Mouse (Mus musculus): ENCODE results near the gene Tyk2. TPM values are rescaled to one million over a fixed set of nuclear protein-coding genes. Genes with fewer than 3 reads are reported as not detected.
A peak's percentile ranks its signal among the peaks of the same experiment; 100 is the strongest.

Tyk2 gene
- total RNA-seq, 1 experiment, result 16.8 TPM

GRCm38 (mm10) chr9:21125502-21126258 lies 5.4 kb downstream of the Tyk2 start:
- in situ Hi-C loops (cut with MboI; ENCODE audit: low sequenced_read_pairs in 2 of 2, unreplicated experiment in 2 of 2), result no loop called here
- Histone ChIP-seq H3K36me3 (ENCODE audit: control insufficient read depth, insufficient read depth, low read length, poor library complexity, severe bottlenecking) (no peaks in the 10 kb centered on the region; the same call in 1 of the 2 replicates), H3K9ac (ENCODE audit: insufficient read depth, low read depth, low read length, poor library complexity, severe bottlenecking) (no peak overlapping the region), H3K4me1 (ENCODE audit: control insufficient read depth in 2 of 2, insufficient read depth in 2 of 2, low read length in 2 of 2, poor library complexity in 1 of 2) (peaks cover 0 to 2% of the 10 kb centered on the region in 2 experiments; a peak in 2 of 4 replicates), H3K4me3 (ENCODE audit: insufficient read depth in 1 of 2, low read depth in 1 of 2, low read length in 2 of 2, poor library complexity in 1 of 2, severe bottlenecking in 1 of 2) (no peak overlapping the region), H3K27ac (ENCODE audit: insufficient read depth, low read depth, low read length, poor library complexity, severe bottlenecking) (no peak overlapping the region), H3K9me3 (ENCODE audit: control insufficient read depth, insufficient read depth, low read depth, low read length) (no peaks in the 10 kb centered on the region)
- TF ChIP-seq ZC3H11A (IDR thresholded peaks at IDR 0.05; ENCODE audit: borderline replicate concordance, low read depth, low read length), result no peak
- no peak for TF ChIP-seq MAFK (IDR thresholded peaks at IDR 0.05; ENCODE audit: insufficient read depth, low read depth, low read length)
- no peak for TF ChIP-seq ZNF384 (IDR thresholded peaks at IDR 0.05; ENCODE audit: low read depth, low read length)
- TF ChIP-seq CHD2 (IDR thresholded peaks at IDR 0.05; ENCODE audit: low read depth, low read length), result no peak
- no peak for TF ChIP-seq HCFC1 (IDR thresholded peaks at IDR 0.05; ENCODE audit: borderline replicate concordance, insufficient read depth, low read length)
- no peak for DNase-seq (ENCODE audit: low read depth, low spot score)

DNA sequence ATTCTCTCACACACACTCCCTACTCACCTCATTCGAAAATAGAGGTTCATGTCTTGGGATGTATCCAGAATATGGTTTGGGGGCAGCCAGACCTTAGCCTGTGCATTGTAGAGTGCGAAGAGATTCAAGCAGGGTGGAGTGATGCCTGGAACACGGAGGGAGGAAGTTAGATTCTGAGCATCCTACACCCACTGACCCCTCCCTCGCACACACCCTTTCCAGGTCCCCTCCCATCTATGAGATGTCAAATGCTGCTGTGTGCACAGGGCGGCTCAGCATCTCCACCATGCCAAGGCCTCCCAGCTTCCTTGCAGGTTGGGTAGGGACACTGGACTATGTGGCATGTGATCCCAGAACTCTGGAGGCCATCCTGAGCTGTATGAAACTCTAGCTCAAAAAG lies 6.2 kb downstream of the Tyk2 start:
- DNase-seq (ENCODE audit: low read depth, low spot score), result no peak
- Histone ChIP-seq H3K27ac (ENCODE audit: insufficient read depth, low read depth, low read length, poor library complexity, severe bottlenecking) (no peak overlapping the region), H3K36me3 (ENCODE audit: control insufficient read depth, insufficient read depth, low read length, poor library complexity, severe bottlenecking) (peaks cover 5% of the 10 kb centered on the region; the same call in 1 of the 2 replicates), H3K4me1 (ENCODE audit: control insufficient read depth in 2 of 2, insufficient read depth in 2 of 2, low read length in 2 of 2, poor library complexity in 1 of 2) (peaks cover 0 to 2% of the 10 kb centered on the region in 2 experiments; a peak in 2 of 4 replicates), H3K9me3 (ENCODE audit: control insufficient read depth, insufficient read depth, low read depth, low read length) (no peaks in the 10 kb centered on the region), H3K4me3 (ENCODE audit: insufficient read depth in 1 of 2, low read depth in 1 of 2, low read length in 2 of 2, poor library complexity in 1 of 2, severe bottlenecking in 1 of 2) (no peak overlapping the region), H3K9ac (ENCODE audit: insufficient read depth, low read depth, low read length, poor library complexity, severe bottlenecking) (no peak overlapping the region)
- in situ Hi-C loops (cut with MboI; ENCODE audit: low sequenced_read_pairs in 2 of 2, unreplicated experiment in 2 of 2), result no loop called here
- TF ChIP-seq ZNF384 (IDR thresholded peaks at IDR 0.05; ENCODE audit: low read depth, low read length), result no peak
- no peak for TF ChIP-seq CHD2 (IDR thresholded peaks at IDR 0.05; ENCODE audit: low read depth, low read length)
- no peak for TF ChIP-seq MAFK (IDR thresholded peaks at IDR 0.05; ENCODE audit: insufficient read depth, low read depth, low read length)
- no peak for TF ChIP-seq ZC3H11A (IDR thresholded peaks at IDR 0.05; ENCODE audit: borderline replicate concordance, low read depth, low read length)
- no peak for TF ChIP-seq HCFC1 (IDR thresholded peaks at IDR 0.05; ENCODE audit: borderline replicate concordance, insufficient read depth, low read length)

GRCm38 (mm10) chr9:21121483-21121882 lies 9.6 kb downstream of the Tyk2 start:
- Histone ChIP-seq H3K4me1 (ENCODE audit: control insufficient read depth in 2 of 2, insufficient read depth in 2 of 2, low read length in 2 of 2, poor library complexity in 1 of 2) (peaks cover 0 to 2% of the 10 kb centered on the region in 2 experiments; a peak in 2 of 4 replicates), H3K9me3 (ENCODE audit: control insufficient read depth, insufficient read depth, low read depth, low read length) (no peaks in the 10 kb centered on the region), H3K4me3 (ENCODE audit: insufficient read depth in 1 of 2, low read depth in 1 of 2, low read length in 2 of 2, poor library complexity in 1 of 2, severe bottlenecking in 1 of 2) (peak overlapping the region; percentile 43 to 62; a peak in 3 of 4 replicates), H3K27ac (ENCODE audit: insufficient read depth, low read depth, low read length, poor library complexity, severe bottlenecking) (no peak overlapping the region), H3K9ac (ENCODE audit: insufficient read depth, low read depth, low read length, poor library complexity, severe bottlenecking) (peak overlapping the region; percentile 66), H3K36me3 (ENCODE audit: control insufficient read depth, insufficient read depth, low read length, poor library complexity, severe bottlenecking) (peaks cover 5% of the 10 kb centered on the region; the same call in 1 of the 2 replicates)
- in situ Hi-C loops (cut with MboI; ENCODE audit: low sequenced_read_pairs in 2 of 2, unreplicated experiment in 2 of 2), result no loop called here
- no peak for DNase-seq (ENCODE audit: low read depth, low spot score)
- no peak for TF ChIP-seq ZNF384 (IDR thresholded peaks at IDR 0.05; ENCODE audit: low read depth, low read length)
- no peak for TF ChIP-seq CHD2 (IDR thresholded peaks at IDR 0.05; ENCODE audit: low read depth, low read length)
- TF ChIP-seq MAFK (IDR thresholded peaks at IDR 0.05; ENCODE audit: insufficient read depth, low read depth, low read length), result no peak
- no peak for TF ChIP-seq ZC3H11A (IDR thresholded peaks at IDR 0.05; ENCODE audit: borderline replicate concordance, low read depth, low read length)
- no peak for TF ChIP-seq HCFC1 (IDR thresholded peaks at IDR 0.05; ENCODE audit: borderline replicate concordance, insufficient read depth, low read length)

- TF ChIP-seq CHD2 (IDR thresholded peaks at IDR 0.05; ENCODE audit: low read depth, low read length), result no peak
- H3K27ac ChIP-seq (ENCODE audit: insufficient read depth, low read depth, low read length, poor library complexity, severe bottlenecking), result no peak overlapping the region
- H3K36me3 ChIP-seq (ENCODE audit: control insufficient read depth, insufficient read depth, low read length, poor library complexity, severe bottlenecking), result peaks cover 5% of the 10 kb centered on the region; the same call in 1 of the 2 replicates
- no peak overlapping the region for H3K9ac ChIP-seq (ENCODE audit: insufficient read depth, low read depth, low read length, poor library complexity, severe bottlenecking)
- H3K4me3 ChIP-seq (ENCODE audit: insufficient read depth in 1 of 2, low read depth in 1 of 2, low read length in 2 of 2, poor library complexity in 1 of 2, severe bottlenecking in 1 of 2), result no peak overlapping the region
- in situ Hi-C loops (cut with MboI; ENCODE audit: low sequenced_read_pairs in 2 of 2, unreplicated experiment in 2 of 2), result no loop called here
- no peak for DNase-seq (ENCODE audit: low read depth, low spot score)
- no peaks in the 10 kb centered on the region for H3K9me3 ChIP-seq (ENCODE audit: control insufficient read depth, insufficient read depth, low read depth, low read length)
- no peaks in the 10 kb centered on the region; a peak in 1 of 4 replicates for H3K4me1 ChIP-seq (ENCODE audit: control insufficient read depth in 2 of 2, insufficient read depth in 2 of 2, low read length in 2 of 2, poor library complexity in 1 of 2)
Observed at GRCm38 (mm10) chr9:21117073-21117472, 14.0 kb downstream of the Tyk2 start.
